Mouse (Mus musculus) lung, postnatal 0 days (tissue): ENCODE data around the gene Myo1b. TPM values are rescaled to one million over a fixed set of nuclear protein-coding genes. Genes with fewer than 3 reads are reported as not detected.

Experiments
- ATAC-seq: fragments of 200-750 bp; cut with Nextera tagmentation; 2 replicates; pipeline ENCODE4 v1.8.0; 2017; ENCODE audit warnings: moderate library complexity
- DNase-seq: peaks from one replicate; pipeline ENCODE4 v3.0.0-alpha.2; 2016; ENCODE audit warnings: low spot score
- H3K27ac ChIP-seq: fragments of 300-500 bp; sonication (generic); 2 replicates; pipeline ENCODE4 v1.5.1; 2014; ENCODE audit warnings: antibody characterized with exemption, mild to moderate bottlenecking, low read length, mixed read lengths
- H3K27me3 ChIP-seq: fragments of 300-500 bp; sonication (generic); replicated peaks from 2 replicates; pipeline ENCODE4 v1.6.1; 2014; ENCODE audit warnings: low read length, mixed read lengths; ENCODE audit not compliant: insufficient read depth
- H3K36me3 ChIP-seq: fragments of 300-500 bp; sonication (generic); 2 replicates; pipeline ENCODE4 v1.6.1; 2014; ENCODE audit warnings: low read length, mixed read lengths; ENCODE audit not compliant: insufficient read depth
- H3K4me1 ChIP-seq: fragments of 300-500 bp; sonication (generic); 2 replicates; pipeline ENCODE4 v1.6.1; 2014; ENCODE audit warnings: antibody characterized with exemption, low read depth, low read length, mixed read lengths; ENCODE audit not compliant: insufficient read depth
- H3K4me2 ChIP-seq: fragments of 300-500 bp; sonication (generic); replicated peaks from 2 replicates; pipeline ENCODE4 v1.6.1; 2014; ENCODE audit warnings: low read depth, mild to moderate bottlenecking, low read length, moderate library complexity, mixed read lengths
- H3K4me3 ChIP-seq: fragments of 300-500 bp; sonication (generic); 2 replicates; pipeline ENCODE4 v1.5.1; 2014; ENCODE audit warnings: low read depth, low read length
- H3K9ac ChIP-seq: fragments of 300-500 bp; sonication (generic); replicated peaks from 2 replicates; pipeline ENCODE4 v1.6.1; 2014; ENCODE audit warnings: low read depth, mild to moderate bottlenecking
- H3K9me3 ChIP-seq: fragments of 300-500 bp; sonication (generic); 2 replicates; pipeline ENCODE4 v1.6.1; 2016; ENCODE audit warnings: low read length, mixed read lengths
- CTCF ChIP-seq: IDR thresholded peaks from 2 replicates; pipeline ENCODE4 v1.5.1; 2016; ENCODE audit warnings: antibody characterized with exemption, mild to moderate bottlenecking
- EP300 ChIP-seq: IDR thresholded peaks from 2 replicates; pipeline ENCODE4 v1.6.1; 2016; ENCODE audit warnings: antibody characterized with exemption, mild to moderate bottlenecking, control low read depth
- WGBS: fragments of 180-500 bp; shearing (Covaris S2); extraction: QIAGEN DNeasy Blood & Tissue Kit; methylation state at CpG from one replicate; pipeline ENCODE4 v1.1.7; 2014; 5-methylcytosine and 5-hydroxymethylcytosine counted together
- polyA plus RNA-seq: library from polyadenylated mRNA; unstranded; fragments of >200 nt; fragmentation: Nextera tagmentation; extraction: Ambion mirVana; gene quantifications from 2 replicates; pipeline ENCODE4 v1.2.1, GENCODE M21; 2015

Myo1b gene
- polyA plus RNA-seq, 1 experiment from 2014 or later = 108 TPM

DNA sequence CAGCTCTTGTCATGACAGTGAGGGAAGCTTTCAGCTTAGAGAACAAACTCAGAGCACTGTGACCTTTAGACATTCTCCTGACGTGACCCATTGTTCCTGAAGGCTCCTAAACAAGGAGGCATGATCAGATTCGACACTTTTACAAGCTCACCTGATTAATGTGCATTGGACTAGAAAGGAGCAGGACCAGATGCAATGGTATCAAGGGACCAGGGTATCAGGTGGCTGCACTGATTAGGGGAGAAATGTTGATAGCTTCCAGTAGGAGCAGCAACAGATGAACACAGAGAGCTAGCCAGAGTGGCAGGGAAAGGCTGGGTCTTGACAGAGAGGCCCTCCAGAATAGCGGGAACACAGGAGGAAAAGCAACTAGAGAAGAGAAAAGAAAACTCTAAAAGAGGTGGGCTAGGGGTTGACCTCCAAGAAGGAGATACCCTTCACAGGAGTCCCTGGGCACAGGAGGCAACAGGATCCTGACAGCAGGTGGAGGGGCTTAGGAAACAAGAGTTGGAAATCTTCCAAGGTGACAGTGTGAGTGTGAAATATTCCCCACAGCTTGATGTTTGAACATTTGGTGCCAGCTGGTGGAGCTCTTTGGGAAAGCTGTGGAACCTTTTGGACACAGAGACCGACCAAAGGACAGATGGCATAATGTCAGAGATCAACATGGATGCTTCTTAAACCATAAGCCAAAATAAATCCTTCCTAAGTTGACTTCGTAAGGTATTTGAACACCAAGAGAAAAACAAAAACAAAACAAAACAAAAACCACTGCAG lies 100.8 kb downstream of the Myo1b start:
- Histone ChIP-seq H3K27me3 (no peaks in the 10 kb centered on the region), H3K27ac (no peak overlapping the region), H3K9ac (no peak overlapping the region), H3K9me3 (no peaks in the 10 kb centered on the region), H3K4me2 (no peak overlapping the region), H3K4me3 (no peak overlapping the region), H3K4me1 (peaks cover 6% of the 10 kb centered on the region), H3K36me3 (no peaks in the 10 kb centered on the region)
- ATAC-seq (no peak), DNase-seq (no peak)
- TF ChIP-seq CTCF (peak; percentile 9; the same call in 1 of the 2 replicates), EP300 (no peak)
- WGBS = 70% methylated on average over 5 of the region's 5 CpGs

DNA sequence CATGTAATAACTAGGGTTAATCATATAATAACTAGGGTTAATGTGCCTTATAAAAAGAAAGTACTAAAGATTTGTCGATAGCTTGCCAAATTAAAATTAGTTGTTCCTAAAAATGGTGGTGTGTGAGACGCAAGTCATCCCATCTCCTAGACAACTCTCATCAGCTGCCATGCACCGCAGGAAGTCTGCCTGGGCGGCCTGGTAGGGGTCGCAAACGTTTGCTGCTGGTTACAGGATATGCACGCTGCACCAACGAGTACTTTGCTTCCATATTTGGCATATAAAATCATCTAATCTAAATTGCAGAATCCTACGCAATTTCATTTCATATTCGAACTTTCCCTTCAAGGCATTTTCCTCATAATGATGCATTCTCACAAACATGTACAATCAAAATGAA lies 107.0 kb downstream of the Myo1b start:
- no peak overlapping the region for H3K4me2 ChIP-seq
- no peaks in the 10 kb centered on the region for H3K9me3 ChIP-seq
- TF ChIP-seq EP300 = no peak
- no peak for TF ChIP-seq CTCF
- WGBS = 71% methylated on average over 10 of the region's 10 CpGs
- H3K9ac ChIP-seq = no peak overlapping the region
- no peaks in the 10 kb centered on the region for H3K36me3 ChIP-seq
- H3K4me3 ChIP-seq = no peak overlapping the region
- no peak for ATAC-seq
- H3K4me1 ChIP-seq = no peaks in the 10 kb centered on the region
- no peak for DNase-seq
- H3K27ac ChIP-seq = no peak overlapping the region
- no peaks in the 10 kb centered on the region for H3K27me3 ChIP-seq

- Histone ChIP-seq H3K9me3 (no peaks in the 10 kb centered on the region), H3K4me2 (no peak overlapping the region), H3K36me3 (no peaks in the 10 kb centered on the region; the same call in 1 of the 2 replicates), H3K4me3 (no peak overlapping the region), H3K9ac (no peak overlapping the region), H3K27me3 (no peaks in the 10 kb centered on the region), H3K27ac (no peak overlapping the region), H3K4me1 (no peaks in the 10 kb centered on the region)
- 66% methylated on average over 1 of the region's 1 CpGs for WGBS
- DNase-seq (no peak), ATAC-seq (no peak)
- no peak for TF ChIP-seq EP300
These were observed 107.6 kb downstream of the Myo1b start for GRCm38 (mm10) chr1:51808228-51808627.

- ATAC-seq = no peak
- H3K27me3 ChIP-seq = no peaks in the 10 kb centered on the region
- H3K27ac ChIP-seq = no peak overlapping the region
- no peak overlapping the region for H3K4me2 ChIP-seq
- no peak for DNase-seq
- H3K9me3 ChIP-seq = no peaks in the 10 kb centered on the region
- H3K4me1 ChIP-seq = no peaks in the 10 kb centered on the region
- TF ChIP-seq CTCF (no peak), EP300 (no peak)
- peaks cover 6% of the 10 kb centered on the region; the same call in 1 of the 2 replicates for H3K36me3 ChIP-seq
- H3K4me3 ChIP-seq = no peak overlapping the region
- 64% methylated on average over 5 of the region's 5 CpGs for WGBS
- H3K9ac ChIP-seq = no peak overlapping the region
These were observed 110.7 kb downstream of the Myo1b start for GRCm38 (mm10) chr1:51805040-51805610.

- 68% methylated on average over 12 of the region's 12 CpGs for WGBS
- DNase-seq (no peak), ATAC-seq (no peak)
- no peak overlapping the region for H3K4me3 ChIP-seq
- TF ChIP-seq CTCF = no peak
- no peak for TF ChIP-seq EP300
- H3K4me1 ChIP-seq = no peaks in the 10 kb centered on the region
- H3K27ac ChIP-seq = no peak overlapping the region
- H3K36me3 ChIP-seq = peaks cover 6% of the 10 kb centered on the region; the same call in 1 of the 2 replicates
- H3K4me2 ChIP-seq = no peak overlapping the region
- no peaks in the 10 kb centered on the region for H3K27me3 ChIP-seq
- no peak overlapping the region for H3K9ac ChIP-seq
- no peaks in the 10 kb centered on the region for H3K9me3 ChIP-seq
These were observed 111.4 kb downstream of the Myo1b start for GRCm38 (mm10) chr1:51804296-51805039.

- no peak overlapping the region for H3K27ac ChIP-seq
These were observed 117.8 kb downstream of the Myo1b start for GRCm38 (mm10) chr1:51798011-51798471.

More at GRCm38 (mm10) chr1:51798011-51798471, 117.8 kb downstream of the Myo1b start:
- Histone ChIP-seq H3K36me3 (peaks cover 17% of the 10 kb centered on the region; the same call in 1 of the 2 replicates), H3K9ac (no peak overlapping the region), H3K4me1 (no peaks in the 10 kb centered on the region), H3K9me3 (no peaks in the 10 kb centered on the region), H3K4me2 (no peak overlapping the region), H3K27me3 (no peaks in the 10 kb centered on the region), H3K4me3 (no peak overlapping the region)
- ATAC-seq (peak; percentile 59; the same call in 1 of the 2 replicates), DNase-seq (peak; percentile 24)
- TF ChIP-seq CTCF (no peak), EP300 (no peak)
- WGBS = 66% methylated on average over 7 of the region's 7 CpGs
